Mouse (Mus musculus): ENCODE measurements around the gene Znhit3.

GRCm38 (mm10) chr11:84867586-84867985, 48.6 kb downstream of the Znhit3 start:
- no peak for TF ChIP-seq CTCF (IDR thresholded peaks at IDR 0.05; ENCODE audit: low read depth)
- TF ChIP-seq EP300 (IDR thresholded peaks at IDR 0.05; ENCODE audit: low read depth) = no peak
